Mouse (Mus musculus): ENCODE data around the gene Olfr432. TPM values are rescaled to one million over a fixed set of nuclear protein-coding genes. Genes with fewer than 3 reads are reported as not detected.
"Not testable (repeated sequence)": the region's sequence is repeated elsewhere in the genome, so short reads cannot be mapped to it uniquely, and the experiment has no call there.

Olfr432 gene
- not detected in 2 replicates for polyA plus RNA-seq (2015; fragmentation: Nextera tagmentation; extraction: Ambion mirVana)

DNA sequence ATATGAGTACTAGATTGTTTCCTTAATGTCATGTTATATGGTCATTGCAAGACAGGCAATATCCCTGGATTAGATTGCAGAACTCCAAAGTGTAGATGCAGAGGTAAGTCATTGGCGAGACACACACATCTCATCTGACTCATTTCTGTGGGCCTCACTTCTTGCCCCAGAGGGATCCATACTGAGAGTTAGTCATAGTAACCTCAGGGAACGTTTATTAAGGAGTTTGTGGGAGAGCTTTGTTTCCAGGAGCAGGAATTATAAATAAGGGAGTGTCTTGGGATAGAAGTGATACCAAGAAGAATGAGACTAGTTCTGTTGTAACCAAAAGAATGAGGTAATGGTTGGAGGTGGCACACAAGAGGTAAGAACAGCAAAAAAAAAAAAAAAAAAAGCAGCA, at the start of gene Olfr432:
Olfr432 (plus strand) TSS at position 313 of the 400 bp plus-strand sequence.
- TF ChIP-seq EP300 (optimal IDR thresholded peaks at IDR 0.05), result no peak
- no peak for TF ChIP-seq CTCF (IDR thresholded peaks at IDR 0.05; ENCODE audit: low read depth)
- Histone ChIP-seq H3K4me3 (ENCODE audit: low read depth, low read length) (no peak within 1 kb of the TSS), H3K27me3 (ENCODE audit: control insufficient read depth, insufficient read depth, low read length) (no peaks in the 10 kb centered on the region), H3K9me3 (ENCODE audit: control insufficient read depth, low read length) (no peaks in the 10 kb centered on the region), H3K27ac (replicated peaks) (no peak within 1 kb of the TSS), H3K9ac (ENCODE audit: low read length) (no peak within 1 kb of the TSS), H3K4me2 (replicated peaks; ENCODE audit: low read depth) (no peak within 1 kb of the TSS), H3K36me3 (ENCODE audit: control insufficient read depth, insufficient read depth, low read length) (no peaks in the 10 kb centered on the region), H3K4me1 (replicated peaks; ENCODE audit: control insufficient read depth, insufficient read depth) (no peaks in the 10 kb centered on the region)
- 53% methylated on average over 2 of the region's 2 CpGs for WGBS
- no peak for DNase-seq (ENCODE audit: low spot score)
- ATAC-seq (ENCODE audit: low FRiP score, low TSS enrichment), result no peak

GRCm38 (mm10) chr1:174004352-174005109, 44.5 kb upstream of the Olfr432 start:
- not testable (repeated sequence) for H3K4me2 ChIP-seq (replicated peaks; ENCODE audit: low read depth); H3K36me3 ChIP-seq (ENCODE audit: control insufficient read depth, insufficient read depth, low read length); H3K9ac ChIP-seq (ENCODE audit: low read length); H3K27ac ChIP-seq (replicated peaks); ATAC-seq (ENCODE audit: low FRiP score, low TSS enrichment); H3K4me3 ChIP-seq (ENCODE audit: low read depth, low read length); H3K4me1 ChIP-seq (replicated peaks; ENCODE audit: control insufficient read depth, insufficient read depth); DNase-seq (ENCODE audit: low spot score); H3K27me3 ChIP-seq (ENCODE audit: control insufficient read depth, insufficient read depth, low read length); H3K9me3 ChIP-seq (ENCODE audit: control insufficient read depth, low read length)
- WGBS, result 22% methylated on average over 1 of the region's 3 CpGs

- not testable (repeated sequence) for H3K4me2 ChIP-seq (replicated peaks; ENCODE audit: low read depth); H3K4me1 ChIP-seq (replicated peaks; ENCODE audit: control insufficient read depth, insufficient read depth); H3K27me3 ChIP-seq (ENCODE audit: control insufficient read depth, insufficient read depth, low read length); H3K36me3 ChIP-seq (ENCODE audit: control insufficient read depth, insufficient read depth, low read length); H3K9ac ChIP-seq (ENCODE audit: low read length); DNase-seq (ENCODE audit: low spot score); H3K9me3 ChIP-seq (ENCODE audit: control insufficient read depth, low read length); H3K27ac ChIP-seq (replicated peaks); ATAC-seq (ENCODE audit: low FRiP score, low TSS enrichment); H3K4me3 ChIP-seq (ENCODE audit: low read depth, low read length)
Observed at GRCm38 (mm10) chr1:174007050-174007449, 42.0 kb upstream of the Olfr432 start.

- no peaks in the 10 kb centered on the region for H3K27me3 ChIP-seq (ENCODE audit: control insufficient read depth, insufficient read depth, low read length)
- H3K9ac ChIP-seq (ENCODE audit: low read length), result no peak within 1 kb of the TSS
- ATAC-seq (ENCODE audit: low FRiP score, low TSS enrichment) (no peak), DNase-seq (ENCODE audit: low spot score) (no peak)
- 37% methylated on average over 1 of the region's 1 CpGs for WGBS
- H3K4me1 ChIP-seq (replicated peaks; ENCODE audit: control insufficient read depth, insufficient read depth), result no peaks in the 10 kb centered on the region
- TF ChIP-seq CTCF (IDR thresholded peaks at IDR 0.05; ENCODE audit: low read depth) (no peak), EP300 (optimal IDR thresholded peaks at IDR 0.05) (no peak)
- H3K36me3 ChIP-seq (ENCODE audit: control insufficient read depth, insufficient read depth, low read length), result no peaks in the 10 kb centered on the region
- H3K9me3 ChIP-seq (ENCODE audit: control insufficient read depth, low read length), result no peaks in the 10 kb centered on the region
- no peak within 1 kb of the TSS for H3K4me3 ChIP-seq (ENCODE audit: low read depth, low read length)
- no peak within 1 kb of the TSS for H3K27ac ChIP-seq (replicated peaks)
- no peak within 1 kb of the TSS for H3K4me2 ChIP-seq (replicated peaks; ENCODE audit: low read depth)
Observed at GRCm38 (mm10) chr1:174031698-174032097, 17.3 kb upstream of the Olfr432 start, which contains the start of gene Ifi205. Gene Ifi205, minus strand, starts transcription at chr1:174031810.

GRCm38 (mm10) chr1:174035841-174036240, 13.2 kb upstream of the Olfr432 start:
- Histone ChIP-seq H3K27me3 (ENCODE audit: control insufficient read depth, insufficient read depth, low read length) (no peaks in the 10 kb centered on the region), H3K4me1 (replicated peaks; ENCODE audit: control insufficient read depth, insufficient read depth) (no peaks in the 10 kb centered on the region), H3K4me2 (replicated peaks; ENCODE audit: low read depth) (no peak overlapping the region), H3K9ac (ENCODE audit: low read length) (no peak overlapping the region), H3K36me3 (ENCODE audit: control insufficient read depth, insufficient read depth, low read length) (no peaks in the 10 kb centered on the region), H3K4me3 (ENCODE audit: low read depth, low read length) (no peak overlapping the region), H3K27ac (replicated peaks) (no peak overlapping the region), H3K9me3 (ENCODE audit: control insufficient read depth, low read length) (no peaks in the 10 kb centered on the region)
- DNase-seq (ENCODE audit: low spot score) (no peak), ATAC-seq (ENCODE audit: low FRiP score, low TSS enrichment) (no peak)
- TF ChIP-seq CTCF (IDR thresholded peaks at IDR 0.05; ENCODE audit: low read depth) (no peak), EP300 (optimal IDR thresholded peaks at IDR 0.05) (no peak)
- WGBS, result 70% methylated on average over 4 of the region's 4 CpGs

GRCm38 (mm10) chr1:174038480-174038879, 10.5 kb upstream of the Olfr432 start:
- Histone ChIP-seq H3K36me3 (ENCODE audit: control insufficient read depth, insufficient read depth, low read length) (no peaks in the 10 kb centered on the region), H3K4me1 (replicated peaks; ENCODE audit: control insufficient read depth, insufficient read depth) (no peaks in the 10 kb centered on the region), H3K9me3 (ENCODE audit: control insufficient read depth, low read length) (no peaks in the 10 kb centered on the region), H3K4me2 (replicated peaks; ENCODE audit: low read depth) (no peak overlapping the region), H3K4me3 (ENCODE audit: low read depth, low read length) (no peak overlapping the region), H3K27ac (replicated peaks) (no peak overlapping the region), H3K9ac (ENCODE audit: low read length) (no peak overlapping the region), H3K27me3 (ENCODE audit: control insufficient read depth, insufficient read depth, low read length) (no peaks in the 10 kb centered on the region)
- 69% methylated on average over 3 of the region's 3 CpGs for WGBS
- ATAC-seq (ENCODE audit: low FRiP score, low TSS enrichment), result no peak
- no peak for DNase-seq (ENCODE audit: low spot score)
- TF ChIP-seq CTCF (IDR thresholded peaks at IDR 0.05; ENCODE audit: low read depth) (no peak), EP300 (optimal IDR thresholded peaks at IDR 0.05) (no peak)

Measured in stomach, postnatal 0 days (tissue).